Mouse (Mus musculus): Measurements from ENCODE around the gene Peg12. TPM values are rescaled to one million over a fixed set of nuclear protein-coding genes. Genes with fewer than 3 reads are reported as not detected.

The Peg12 gene
- 18.9 and 25.5 TPM in 2 replicates for polyA plus RNA-seq (2014; fragmentation: Nextera tagmentation; extraction: Ambion mirVana)

DNA sequence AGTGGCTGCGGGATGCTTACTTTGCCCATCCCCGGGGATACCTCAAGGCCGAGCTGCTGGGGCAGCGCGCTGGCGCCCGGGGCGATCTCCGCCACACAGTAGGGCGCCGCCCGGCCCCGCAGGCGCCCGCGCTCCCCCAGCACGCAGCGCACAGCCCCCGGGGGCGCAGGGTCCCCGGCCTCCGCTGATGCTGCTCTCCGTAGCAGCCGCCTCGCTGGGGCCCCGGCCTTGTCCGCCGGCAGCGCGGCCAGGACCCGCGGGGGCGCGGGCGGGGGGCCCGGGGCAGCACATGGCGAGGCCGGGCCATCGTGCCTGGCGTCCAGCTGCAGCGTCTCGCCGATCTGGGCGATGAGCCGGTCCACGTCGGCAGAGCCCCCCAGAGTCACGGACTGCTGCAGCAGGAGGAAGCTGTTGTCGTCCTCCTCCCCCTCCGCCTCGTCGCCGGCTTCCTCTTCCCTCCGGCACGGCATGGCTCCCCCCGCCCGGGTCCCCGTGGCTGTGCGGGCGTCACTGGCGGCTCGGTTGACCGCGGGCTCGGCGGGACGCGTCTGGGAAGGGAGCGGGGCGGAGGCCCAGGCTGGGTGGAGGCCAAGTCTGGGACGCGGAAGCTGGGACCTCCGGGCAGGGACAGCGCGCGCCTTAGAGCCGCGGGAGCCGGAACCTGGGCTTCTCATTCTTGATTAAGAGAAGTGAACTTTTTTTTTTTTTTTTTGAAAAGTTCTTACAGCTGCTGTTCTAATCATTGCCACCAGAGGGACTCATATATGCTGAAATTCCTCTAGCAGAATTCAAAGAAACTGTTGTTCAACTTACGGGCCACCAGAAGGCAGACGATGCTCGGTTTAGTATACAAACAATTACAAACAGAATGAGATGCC lies at the start of gene Peg12:
TSS of gene Peg12 (minus strand) at position 633 of the 878 bp plus-strand sequence.
- Histone ChIP-seq H3K27ac (ENCODE audit: low read depth, low read length) (peak within 1 kb of the TSS; percentile 87), H3K4me1 (ENCODE audit: control insufficient read depth, insufficient read depth, low read length) (no peaks in the 10 kb centered on the region), H3K4me2 (ENCODE audit: low read length) (peak within 1 kb of the TSS; percentile 56), H3K4me3 (ENCODE audit: low read depth, low read length) (peak within 1 kb of the TSS; percentile 56), H3K9ac (ENCODE audit: low read length) (peak within 1 kb of the TSS; percentile 80), H3K36me3 (ENCODE audit: control insufficient read depth, insufficient read depth, low read length) (no peaks in the 10 kb centered on the region), H3K9me3 (replicated peaks; ENCODE audit: control insufficient read depth, low read length) (0 out of 2 replicates have a peak, but pooled peaks cover 5% of the 10 kb centered on the region), H3K27me3 (replicated peaks; ENCODE audit: control insufficient read depth, insufficient read depth, low read length) (no peaks in the 10 kb centered on the region)
- peak; percentile 76 for ATAC-seq
- WGBS: 31% methylated on average over 70 of the region's 82 CpGs
- peak; percentile 83 for DNase-seq (ENCODE audit: low spot score)

DNA sequence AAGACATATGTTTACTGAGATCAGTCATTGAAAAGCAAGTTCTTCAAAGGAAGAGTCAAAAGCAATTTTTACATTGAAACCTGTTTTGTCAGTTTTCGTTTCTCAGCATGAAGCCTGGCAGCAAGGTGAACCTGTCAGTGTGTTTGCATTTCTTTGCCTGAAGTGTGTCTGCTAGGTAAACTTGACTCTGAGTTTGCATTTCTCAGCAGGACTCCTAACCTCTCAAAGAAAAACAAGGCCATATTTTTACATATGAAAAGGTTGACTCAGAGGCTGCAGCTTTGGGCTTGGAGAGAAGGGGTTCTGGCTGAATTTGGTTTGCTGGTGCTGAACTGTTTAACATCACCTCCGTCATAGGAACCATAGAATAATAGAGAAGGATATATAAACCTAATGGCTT lies 21.8 kb upstream of the Peg12 start:
- Histone ChIP-seq H3K9me3 (replicated peaks; ENCODE audit: control insufficient read depth, low read length) (0 out of 2 replicates have a peak, but pooled peaks cover 3% of the 10 kb centered on the region), H3K36me3 (ENCODE audit: control insufficient read depth, insufficient read depth, low read length) (no peaks in the 10 kb centered on the region), H3K4me1 (ENCODE audit: control insufficient read depth, insufficient read depth, low read length) (no peaks in the 10 kb centered on the region), H3K27ac (ENCODE audit: low read depth, low read length) (no peak overlapping the region), H3K9ac (ENCODE audit: low read length) (no peak overlapping the region), H3K27me3 (replicated peaks; ENCODE audit: control insufficient read depth, insufficient read depth, low read length) (no peaks in the 10 kb centered on the region), H3K4me2 (ENCODE audit: low read length) (no peak overlapping the region), H3K4me3 (ENCODE audit: low read depth, low read length) (no peak overlapping the region)
- 35% methylated on average over 2 of the region's 2 CpGs for WGBS
- DNase-seq (ENCODE audit: low spot score) (no peak), ATAC-seq (no peak)

DNA sequence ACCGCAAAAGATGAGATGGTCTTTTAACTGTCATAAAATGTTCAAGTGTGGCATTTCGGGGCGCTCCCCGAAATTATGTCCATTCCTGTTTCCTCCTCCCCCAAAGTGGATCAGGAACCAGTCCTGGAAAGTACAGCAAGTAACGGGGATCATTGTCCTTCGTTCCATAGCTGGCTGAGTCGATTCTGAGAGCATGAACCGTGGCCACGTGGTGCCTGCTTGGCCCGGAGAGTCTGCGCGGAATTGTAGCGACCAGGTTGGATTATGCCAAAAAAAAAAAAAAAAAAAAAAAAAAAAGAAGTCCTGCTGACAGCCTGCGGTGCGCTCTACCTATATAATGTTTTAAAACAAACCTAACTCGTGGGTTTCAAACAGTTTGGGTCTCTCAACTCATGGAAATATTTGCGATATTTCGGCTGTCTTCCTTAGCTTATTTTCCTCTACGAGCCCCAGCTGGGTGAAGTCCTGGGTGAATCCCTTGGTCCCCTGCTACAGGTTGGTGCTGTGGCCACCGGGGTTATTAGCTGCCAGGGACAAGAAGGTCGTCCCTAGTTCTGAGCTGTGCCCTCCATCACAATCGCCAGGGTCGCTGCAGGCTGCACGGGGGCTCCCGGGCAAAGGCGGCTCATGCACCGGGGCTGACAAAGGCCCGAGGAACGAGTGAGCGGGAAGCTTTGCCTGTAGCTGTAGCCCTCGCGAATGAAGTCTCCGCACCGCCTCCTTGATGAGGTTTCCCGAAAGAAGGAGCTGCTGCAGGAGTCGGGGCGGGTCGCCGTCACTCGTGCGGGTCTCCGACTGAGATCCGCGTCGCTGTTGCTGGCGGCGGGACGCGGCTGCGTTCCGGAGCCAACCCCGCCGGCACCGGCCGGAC lies 1.1 kb downstream of the Peg12 start:
- Histone ChIP-seq H3K4me1 (ENCODE audit: control insufficient read depth, insufficient read depth, low read length) (no peaks in the 10 kb centered on the region), H3K27ac (ENCODE audit: low read depth, low read length) (peak overlapping the region; percentile 87), H3K9me3 (replicated peaks; ENCODE audit: control insufficient read depth, low read length) (0 out of 2 replicates have a peak, but pooled peaks cover 5% of the 10 kb centered on the region), H3K36me3 (ENCODE audit: control insufficient read depth, insufficient read depth, low read length) (no peaks in the 10 kb centered on the region), H3K27me3 (replicated peaks; ENCODE audit: control insufficient read depth, insufficient read depth, low read length) (no peaks in the 10 kb centered on the region), H3K9ac (ENCODE audit: low read length) (peak overlapping the region; percentile 80), H3K4me2 (ENCODE audit: low read length) (peak overlapping the region; percentile 56), H3K4me3 (ENCODE audit: low read depth, low read length) (peak overlapping the region; percentile 56)
- DNase-seq (ENCODE audit: low spot score): peak; percentile 60
- peak; percentile 24 for ATAC-seq
- 29% methylated on average over 55 of the region's 55 CpGs for WGBS

DNA sequence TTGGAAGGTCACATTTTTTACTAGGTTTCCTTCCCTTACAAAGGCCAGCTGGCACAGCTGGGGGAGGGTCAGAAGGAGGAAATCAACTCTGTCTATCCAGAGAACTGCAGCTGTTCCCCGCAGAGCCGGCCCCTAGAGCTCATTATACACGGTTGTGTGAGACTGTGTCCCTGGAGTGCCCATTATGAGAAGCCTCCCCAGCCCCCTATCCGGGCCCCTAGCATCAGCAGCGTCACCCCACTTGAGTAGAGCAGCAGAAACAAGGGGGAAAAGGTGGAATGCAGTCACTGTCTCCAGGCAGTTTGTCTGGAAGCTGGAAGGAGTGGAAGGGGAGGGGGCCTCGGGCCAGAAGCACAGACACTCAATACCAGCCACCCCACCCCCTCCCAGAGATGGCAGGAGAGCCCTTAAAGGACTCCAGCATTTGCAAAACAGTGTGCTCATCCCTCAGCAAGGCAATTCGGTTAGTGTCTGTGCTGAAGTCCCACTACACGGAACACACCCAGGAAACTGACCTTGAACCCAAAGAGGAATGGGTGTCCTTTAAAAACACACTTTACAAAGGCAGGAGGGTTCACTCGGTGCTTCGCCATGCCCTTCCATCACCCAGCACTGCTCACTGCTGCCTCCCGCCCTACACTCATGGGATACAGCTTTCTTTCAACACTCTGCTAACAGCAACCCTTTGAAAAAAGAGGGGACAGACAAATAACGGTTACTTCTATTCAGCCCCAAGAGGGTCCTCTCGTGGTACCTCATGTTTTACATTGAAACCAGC lies 1.9 kb downstream of the Peg12 start:
- H3K36me3 ChIP-seq (ENCODE audit: control insufficient read depth, insufficient read depth, low read length): no peaks in the 10 kb centered on the region
- peak overlapping the region; percentile 56 for H3K9ac ChIP-seq (ENCODE audit: low read length)
- no peaks in the 10 kb centered on the region for H3K4me1 ChIP-seq (ENCODE audit: control insufficient read depth, insufficient read depth, low read length)
- H3K27me3 ChIP-seq (replicated peaks; ENCODE audit: control insufficient read depth, insufficient read depth, low read length): no peaks in the 10 kb centered on the region
- H3K27ac ChIP-seq (ENCODE audit: low read depth, low read length): peak overlapping the region; percentile 72
- ATAC-seq (peak; percentile 70), DNase-seq (ENCODE audit: low spot score) (peak; percentile 61)
- 0 out of 2 replicates have a peak, but pooled peaks cover 5% of the 10 kb centered on the region for H3K9me3 ChIP-seq (replicated peaks; ENCODE audit: control insufficient read depth, low read length)
- WGBS: 28% methylated on average over 13 of the region's 13 CpGs
- H3K4me2 ChIP-seq (ENCODE audit: low read length): peak overlapping the region; percentile 56
- H3K4me3 ChIP-seq (ENCODE audit: low read depth, low read length): peak overlapping the region; percentile 56

DNA sequence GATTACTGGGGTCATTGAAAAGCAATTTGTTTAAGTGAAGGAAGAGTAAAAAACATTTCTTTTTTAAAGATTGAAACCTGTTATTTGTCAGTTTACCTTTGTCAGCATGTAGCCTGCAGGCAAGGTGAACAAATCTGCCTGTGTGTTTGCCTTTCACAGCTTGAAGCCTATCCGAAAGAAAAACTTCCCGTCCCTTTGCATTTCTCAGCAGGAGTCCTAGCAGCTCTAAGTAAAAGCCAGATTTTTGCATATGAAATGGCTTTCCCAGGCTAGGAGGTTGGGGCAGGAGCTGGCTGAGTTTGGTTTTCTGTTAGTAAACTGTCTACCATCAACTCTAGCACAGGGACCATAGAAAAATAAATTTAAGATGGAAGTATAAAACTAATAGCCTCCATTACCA lies 12.0 kb downstream of the Peg12 start:
- Histone ChIP-seq H3K4me1 (ENCODE audit: control insufficient read depth, insufficient read depth, low read length) (no peaks in the 10 kb centered on the region), H3K4me3 (ENCODE audit: low read depth, low read length) (no peak overlapping the region), H3K27me3 (replicated peaks; ENCODE audit: control insufficient read depth, insufficient read depth, low read length) (no peaks in the 10 kb centered on the region), H3K9ac (ENCODE audit: low read length) (no peak overlapping the region), H3K27ac (ENCODE audit: low read depth, low read length) (no peak overlapping the region), H3K4me2 (ENCODE audit: low read length) (no peak overlapping the region), H3K36me3 (ENCODE audit: control insufficient read depth, insufficient read depth, low read length) (no peaks in the 10 kb centered on the region), H3K9me3 (replicated peaks; ENCODE audit: control insufficient read depth, low read length) (0 out of 2 replicates have a peak, but pooled peaks cover 2% of the 10 kb centered on the region)
- DNase-seq (ENCODE audit: low spot score): peak; percentile 3
- WGBS: 32% methylated on average over 2 of the region's 2 CpGs
- ATAC-seq: no peak

DNA sequence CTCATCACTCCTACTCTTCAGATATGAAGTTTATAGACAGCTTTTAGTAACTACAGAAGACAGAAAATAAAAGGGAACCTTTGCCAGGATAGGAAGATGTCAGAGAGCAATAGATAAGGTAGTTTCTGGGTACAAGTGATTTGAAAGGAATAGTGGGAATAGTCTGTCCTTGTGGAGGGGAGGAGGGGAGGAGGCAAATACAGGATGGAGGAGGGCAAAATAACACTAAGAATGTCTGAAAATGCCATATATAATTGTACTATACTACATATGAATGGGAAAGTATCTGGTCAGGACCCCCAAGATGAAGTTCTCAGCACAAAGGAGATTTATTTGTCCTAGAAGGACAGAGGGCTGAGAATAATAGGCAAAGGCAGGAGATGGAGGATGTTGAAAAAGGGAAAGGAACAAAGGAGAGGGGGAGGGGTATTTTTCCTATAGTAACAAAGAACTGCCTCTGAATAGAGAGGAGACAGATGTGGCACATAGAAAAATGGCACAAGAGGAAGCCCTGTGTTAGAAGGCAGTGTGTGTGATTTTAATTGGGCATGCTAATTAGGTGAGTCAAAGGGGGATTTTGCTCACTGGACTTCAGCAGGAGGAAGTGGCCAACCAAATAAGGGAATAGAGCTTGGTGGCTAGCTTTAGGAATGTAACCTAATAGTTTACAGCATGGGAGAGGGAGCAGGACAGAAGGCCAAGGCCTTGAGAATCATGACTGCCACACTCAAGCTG lies 18.7 kb downstream of the Peg12 start:
- no peak overlapping the region for H3K9ac ChIP-seq (ENCODE audit: low read length)
- H3K4me2 ChIP-seq (ENCODE audit: low read length): no peak overlapping the region
- no peak overlapping the region for H3K27ac ChIP-seq (ENCODE audit: low read depth, low read length)
- H3K36me3 ChIP-seq (ENCODE audit: control insufficient read depth, insufficient read depth, low read length): no peaks in the 10 kb centered on the region
- DNase-seq (ENCODE audit: low spot score) (no peak), ATAC-seq (peak; percentile 37; the same call in 1 of the 2 replicates)
- no peaks in the 10 kb centered on the region for H3K9me3 ChIP-seq (replicated peaks; ENCODE audit: control insufficient read depth, low read length)
- no peaks in the 10 kb centered on the region for H3K27me3 ChIP-seq (replicated peaks; ENCODE audit: control insufficient read depth, insufficient read depth, low read length)
- H3K4me3 ChIP-seq (ENCODE audit: low read depth, low read length): no peak overlapping the region
- no peaks in the 10 kb centered on the region for H3K4me1 ChIP-seq (ENCODE audit: control insufficient read depth, insufficient read depth, low read length)

DNA sequence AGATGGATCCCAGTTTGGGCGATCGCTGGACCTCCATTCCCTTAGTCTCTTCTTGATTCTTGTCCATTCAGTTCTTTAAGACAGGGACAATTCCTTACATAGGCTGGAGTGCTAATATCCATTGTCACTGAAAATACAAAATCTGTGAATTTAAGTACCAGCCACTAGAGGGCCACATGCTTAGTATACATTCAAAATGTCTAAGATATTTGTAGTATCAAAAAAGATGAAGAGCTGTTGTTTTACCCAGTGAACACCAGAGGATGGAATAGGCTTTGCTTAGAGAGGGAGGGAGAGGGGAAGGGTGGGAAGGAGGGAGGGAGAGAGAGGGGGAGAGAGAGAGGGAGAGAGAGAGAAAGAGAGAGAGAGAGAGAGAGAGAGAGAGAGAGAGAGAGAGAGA lies 27.9 kb downstream of the Peg12 start:
- DNase-seq (ENCODE audit: low spot score) (peak; percentile 58), ATAC-seq (peak; percentile 52; the same call in 1 of the 2 replicates)
- WGBS: 50% methylated on average over 2 of the region's 2 CpGs
- Histone ChIP-seq H3K36me3 (ENCODE audit: control insufficient read depth, insufficient read depth, low read length) (no peaks in the 10 kb centered on the region), H3K9ac (ENCODE audit: low read length) (no peak overlapping the region), H3K4me1 (ENCODE audit: control insufficient read depth, insufficient read depth, low read length) (no peaks in the 10 kb centered on the region), H3K4me2 (ENCODE audit: low read length) (no peak overlapping the region), H3K27ac (ENCODE audit: low read depth, low read length) (no peak overlapping the region), H3K9me3 (replicated peaks; ENCODE audit: control insufficient read depth, low read length) (no peaks in the 10 kb centered on the region), H3K27me3 (replicated peaks; ENCODE audit: control insufficient read depth, insufficient read depth, low read length) (no peaks in the 10 kb centered on the region), H3K4me3 (ENCODE audit: low read depth, low read length) (no peak overlapping the region)

DNA sequence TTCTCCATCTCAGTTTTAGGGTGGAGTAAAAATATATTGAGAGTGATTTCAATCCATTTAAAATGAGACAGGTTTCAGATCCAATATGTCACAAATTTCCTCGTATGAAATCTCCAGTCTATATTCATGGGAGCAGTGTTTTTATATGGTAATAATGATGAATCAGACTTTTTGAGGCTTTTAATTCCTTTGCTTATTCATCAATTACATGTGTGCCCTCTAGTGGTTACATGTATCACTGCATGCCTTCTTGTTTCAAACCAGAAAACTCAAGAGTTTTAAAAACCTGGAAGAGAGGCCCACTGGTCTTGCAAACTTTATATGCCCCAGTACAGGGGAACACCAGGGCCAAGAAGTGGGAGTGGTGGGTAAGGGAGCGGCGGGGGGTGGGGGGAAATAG lies 31.1 kb downstream of the Peg12 start:
- ATAC-seq (no peak), DNase-seq (ENCODE audit: low spot score) (peak; percentile 70)
- Histone ChIP-seq H3K27me3 (replicated peaks; ENCODE audit: control insufficient read depth, insufficient read depth, low read length) (no peaks in the 10 kb centered on the region), H3K4me1 (ENCODE audit: control insufficient read depth, insufficient read depth, low read length) (no peaks in the 10 kb centered on the region), H3K9ac (ENCODE audit: low read length) (no peak overlapping the region), H3K27ac (ENCODE audit: low read depth, low read length) (no peak overlapping the region), H3K4me3 (ENCODE audit: low read depth, low read length) (no peak overlapping the region), H3K36me3 (ENCODE audit: control insufficient read depth, insufficient read depth, low read length) (no peaks in the 10 kb centered on the region), H3K9me3 (replicated peaks; ENCODE audit: control insufficient read depth, low read length) (no peaks in the 10 kb centered on the region), H3K4me2 (ENCODE audit: low read length) (no peak overlapping the region)
- WGBS: 34% methylated on average over 3 of the region's 3 CpGs

Data from forebrain, embryonic 14.5 days (tissue).